ENCODE assay signal across 10 mouse cellular contexts in genomic region chr1:156205164-156205563, GRCm38 (mm10). TPM values are rescaled to one million over a fixed set of nuclear protein-coding genes. Genes with fewer than 3 reads are reported as not detected.
DNase-seq lines count a peak whose midpoint lies in the region; ATAC-seq lines count a peak whose summit lies in the region.
"Had no signal": no experiment of that assay in that cellular context is flagged by ENCODE, and none has a peak within 500 bp of the region (broad histone marks: within the 10 kb centered on the region; RNA-seq: fewer than 3 reads in every experiment).

No protein-coding gene starts in this region.

- 0 out of 2 replicates have a peak, but pooled peaks have one; percentile 19 for ATAC-seq in heart, embryonic 15.5 days (replicated peaks; ENCODE audit: insufficient number of reproducible peaks, insufficient read depth, low FRiP score, low read depth)
- ATAC-seq in hindbrain, embryonic 14.5 days (ENCODE audit: low FRiP score): peak; percentile 22; the same call in 1 of the 2 replicates
- peak; percentile 12 for ATAC-seq in midbrain, embryonic 13.5 days

- peaks cover 22% of the 10 kb centered on the region for H3K4me1 ChIP-seq in heart, embryonic 15.5 days (replicated peaks)
- peaks cover 9% of the 10 kb centered on the region; the same call in 1 of the 2 replicates for H3K4me1 ChIP-seq in brown adipose tissue, adult 24 weeks (ENCODE audit: control insufficient read depth, insufficient read depth, insufficient read length, low read length)
- H3K4me1 ChIP-seq in hindbrain, embryonic 14.5 days (replicated peaks; ENCODE audit: control insufficient read depth, insufficient read depth, low read length): peaks cover 23% of the 10 kb centered on the region; the same call in 1 of the 2 replicates
- peaks cover 36% of the 10 kb centered on the region for H3K4me1 ChIP-seq in midbrain, embryonic 13.5 days (replicated peaks)

- peak overlapping the region; percentile 45 for H3K9ac ChIP-seq in heart, embryonic 15.5 days
- peak overlapping the region; percentile 64 for H3K9ac ChIP-seq in hindbrain, embryonic 14.5 days
- peak overlapping the region; percentile 79 for H3K9ac ChIP-seq in midbrain, embryonic 13.5 days (replicated peaks)

- 18% methylated on average over 10 of the region's 10 CpGs for WGBS in heart, embryonic 15.5 days
- 15% methylated on average over 10 of the region's 10 CpGs for WGBS in hindbrain, embryonic 14.5 days
- 14% methylated on average over 10 of the region's 10 CpGs for WGBS in midbrain, embryonic 13.5 days

- H3K36me3 ChIP-seq in heart, embryonic 15.5 days: no peaks in the 10 kb centered on the region
- no peaks in the 10 kb centered on the region for H3K36me3 ChIP-seq in hindbrain, embryonic 14.5 days (replicated peaks; ENCODE audit: control insufficient read depth, insufficient read depth)
- no peaks in the 10 kb centered on the region for H3K36me3 ChIP-seq in midbrain, embryonic 13.5 days

- H3K9me3 ChIP-seq in heart, embryonic 15.5 days (replicated peaks): no peaks in the 10 kb centered on the region
- no peaks in the 10 kb centered on the region for H3K9me3 ChIP-seq in hindbrain, embryonic 14.5 days (ENCODE audit: control insufficient read depth, low read length)
- H3K9me3 ChIP-seq in midbrain, embryonic 13.5 days: 0 out of 2 replicates have a peak, but pooled peaks cover 4% of the 10 kb centered on the region

- no peak overlapping the region for H3K27ac ChIP-seq in heart, embryonic 15.5 days
- H3K27ac ChIP-seq in brown adipose tissue, adult 24 weeks (replicated peaks; ENCODE audit: low read depth, low read length): no peak overlapping the region
- no peak overlapping the region for H3K27ac ChIP-seq in hindbrain, embryonic 14.5 days
- H3K27ac ChIP-seq in midbrain, embryonic 13.5 days: peak overlapping the region; percentile 62; the same call in 1 of the 2 replicates

- peaks cover 49% of the 10 kb centered on the region for H3K27me3 ChIP-seq in heart, embryonic 15.5 days
- peaks cover 48% of the 10 kb centered on the region for H3K27me3 ChIP-seq in hindbrain, embryonic 14.5 days (ENCODE audit: control insufficient read depth, insufficient read depth, low read length)
- peaks cover 52% of the 10 kb centered on the region for H3K27me3 ChIP-seq in midbrain, embryonic 13.5 days

- H3K4me2 ChIP-seq in heart, embryonic 15.5 days: peak overlapping the region; percentile 87
- peak overlapping the region; percentile 91 for H3K4me2 ChIP-seq in hindbrain, embryonic 14.5 days (replicated peaks)
- H3K4me2 ChIP-seq in midbrain, embryonic 13.5 days (replicated peaks): peak overlapping the region; percentile 88

- peak overlapping the region; percentile 57 for H3K4me3 ChIP-seq in heart, embryonic 15.5 days
- H3K4me3 ChIP-seq in brown adipose tissue, adult 24 weeks (ENCODE audit: insufficient read depth, low read depth, low read length): peak overlapping the region; percentile 36
- H3K4me3 ChIP-seq in hindbrain, embryonic 14.5 days (replicated peaks; ENCODE audit: low read length): peak overlapping the region; percentile 52
- peak overlapping the region; percentile 57 for H3K4me3 ChIP-seq in midbrain, embryonic 13.5 days (replicated peaks)

- intact Hi-C loops in heart, postnatal 36 days (cut with DNase I): no loop called here

- DNase-seq in heart, postnatal 36 days: no peak
- no peak for DNase-seq in hindbrain, embryonic 14.5 days (ENCODE audit: low spot score)
- no peak for DNase-seq in cerebellum, adult 11-12 months
- no peak for DNase-seq in kidney, postnatal 36 days
- DNase-seq in frontal cortex, postnatal 14 days (ENCODE audit: low spot score in 2 of 2): no peak
- DNase-seq: lung, adult 2 months had no signal

RNA-seq across cellular contexts. Expression of gene Fam163a, which starts 0.3 kb away (rescaled TPM):
- polyA plus RNA-seq in heart, embryonic 15.5 days (2015; fragmentation: Nextera tagmentation; extraction: Ambion mirVana): 1.8 and 2.9 TPM in 2 replicates
- under 1 TPM in 1 of 2 experiments, not detected in 1; 0.08 TPM for total RNA-seq in heart, postnatal 36 days (2021)
- not detected in 2 replicates for polyA plus RNA-seq in brown adipose tissue, adult 24 weeks (2012; ENCODE audit: insufficient read depth, insufficient read length, missing spikeins)
- polyA plus RNA-seq in hindbrain, embryonic 14.5 days (2014; fragmentation: Nextera tagmentation; extraction: Ambion mirVana): 3.4 and 4.8 TPM in 2 replicates
- polyA plus RNA-seq in midbrain, embryonic 13.5 days (2015; fragmentation: Nextera tagmentation; extraction: Ambion mirVana): 8.4 and 12.4 TPM in 2 replicates
- total RNA-seq: hematopoietic stem cell, adult 5-6 weeks had no signal
